Mouse (Mus musculus) splenic B cell, adult 2 months (primary cell): ENCODE results near the gene Htra3.

ENCODE experiments used
- DNase-seq: peaks from one replicate; pipeline ENCODE4 v3.0.0-alpha.2; 2011; ENCODE audit warnings: low read depth, low spot score
- H3K27me3 ChIP-seq: 2 replicates; pipeline ENCODE4 v1.6.1; 2012; ENCODE audit warnings: mild to moderate bottlenecking, low read length, moderate library complexity, mixed read lengths; ENCODE audit not compliant: control insufficient read depth, poor library complexity, insufficient read depth, severe bottlenecking
- H3K36me3 ChIP-seq: 2 replicates; pipeline ENCODE4 v1.6.1; 2012; ENCODE audit warnings: mild to moderate bottlenecking, low read length, moderate library complexity, mixed read lengths; ENCODE audit not compliant: control insufficient read depth, poor library complexity, insufficient read depth, severe bottlenecking

Htra3 gene

GRCm38 (mm10) chr5:35680958-35681357, 1.4 kb upstream of the Htra3 start:
- Histone ChIP-seq H3K36me3 (no peaks in the 10 kb centered on the region), H3K27me3 (no peaks in the 10 kb centered on the region; the same call in 1 of the 2 replicates)
- no peak for DNase-seq

- no peak for DNase-seq
- no peaks in the 10 kb centered on the region for H3K36me3 ChIP-seq
- no peaks in the 10 kb centered on the region; the same call in 1 of the 2 replicates for H3K27me3 ChIP-seq
These were observed 2.6 kb downstream of the Htra3 start for GRCm38 (mm10) chr5:35676964-35677363.

GRCm38 (mm10) chr5:35674081-35674555, 5.5 kb downstream of the Htra3 start:
- Histone ChIP-seq H3K36me3 (no peaks in the 10 kb centered on the region), H3K27me3 (no peaks in the 10 kb centered on the region; the same call in 1 of the 2 replicates)
- no peak for DNase-seq

GRCm38 (mm10) chr5:35673086-35673485, 6.5 kb downstream of the Htra3 start:
- no peak for DNase-seq
- H3K27me3 ChIP-seq, result no peaks in the 10 kb centered on the region; the same call in 1 of the 2 replicates
- no peaks in the 10 kb centered on the region for H3K36me3 ChIP-seq

GRCm38 (mm10) chr5:35672581-35672980, 7.0 kb downstream of the Htra3 start:
- no peaks in the 10 kb centered on the region for H3K27me3 ChIP-seq
- DNase-seq, result no peak
- no peaks in the 10 kb centered on the region for H3K36me3 ChIP-seq

GRCm38 (mm10) chr5:35671474-35671891, 8.1 kb downstream of the Htra3 start:
- no peak for DNase-seq
- Histone ChIP-seq H3K36me3 (no peaks in the 10 kb centered on the region), H3K27me3 (no peaks in the 10 kb centered on the region)

GRCm38 (mm10) chr5:35670412-35670801, 9.2 kb downstream of the Htra3 start:
- Histone ChIP-seq H3K36me3 (no peaks in the 10 kb centered on the region), H3K27me3 (no peaks in the 10 kb centered on the region)
- no peak for DNase-seq

GRCm38 (mm10) chr5:35669747-35670411, 9.7 kb downstream of the Htra3 start:
- no peak for DNase-seq
- Histone ChIP-seq H3K27me3 (no peaks in the 10 kb centered on the region), H3K36me3 (no peaks in the 10 kb centered on the region)

- no peaks in the 10 kb centered on the region for H3K27me3 ChIP-seq
These were observed 13.4 kb downstream of the Htra3 start for GRCm38 (mm10) chr5:35666152-35666551.

GRCm38 (mm10) chr5:35662021-35662545, 17.5 kb downstream of the Htra3 start:
- DNase-seq, result no peak
- Histone ChIP-seq H3K27me3 (no peaks in the 10 kb centered on the region), H3K36me3 (no peaks in the 10 kb centered on the region)

More at GRCm38 (mm10) chr5:35666152-35666551, 13.4 kb downstream of the Htra3 start:
- DNase-seq, result no peak
- no peaks in the 10 kb centered on the region for H3K36me3 ChIP-seq

GRCm38 (mm10) chr5:35661210-35661609, 18.4 kb downstream of the Htra3 start:
- H3K36me3 ChIP-seq, result no peaks in the 10 kb centered on the region
- no peaks in the 10 kb centered on the region for H3K27me3 ChIP-seq
- DNase-seq, result no peak

- H3K36me3 ChIP-seq, result no peaks in the 10 kb centered on the region
- DNase-seq, result no peak
- H3K27me3 ChIP-seq, result no peaks in the 10 kb centered on the region
These were observed 20.1 kb downstream of the Htra3 start for GRCm38 (mm10) chr5:35659503-35659902.

- Histone ChIP-seq H3K27me3 (no peaks in the 10 kb centered on the region), H3K36me3 (no peaks in the 10 kb centered on the region)
- DNase-seq, result peak; percentile 5
These were observed 23.7 kb downstream of the Htra3 start for GRCm38 (mm10) chr5:35655753-35656485.

- Histone ChIP-seq H3K36me3 (no peaks in the 10 kb centered on the region), H3K27me3 (no peaks in the 10 kb centered on the region)
- no peak for DNase-seq
These were observed 25.7 kb downstream of the Htra3 start for GRCm38 (mm10) chr5:35653743-35654395.

- Histone ChIP-seq H3K36me3 (no peaks in the 10 kb centered on the region), H3K27me3 (no peaks in the 10 kb centered on the region)
- DNase-seq, result no peak
These were observed 26.7 kb downstream of the Htra3 start for GRCm38 (mm10) chr5:35652872-35653271.
